Mouse (Mus musculus) testis, postnatal 10 days (tissue): Measurements from ENCODE around the gene Fam208b.
"Not testable (repeated sequence)": the region's sequence is repeated elsewhere in the genome, so short reads cannot be mapped to it uniquely, and the experiment has no call there.

Experiments
- DNase-seq: peaks from one replicate; pipeline ENCODE4 v3.0.0; 2021; ENCODE audit warnings: low spot score

Gene Fam208b

GRCm38 (mm10) chr13:3563130-3563529 lies 47.8 kb downstream of the Fam208b start:
- no peak for DNase-seq

- DNase-seq, result no peak
These were observed 63.1 kb downstream of the Fam208b start for GRCm38 (mm10) chr13:3547856-3548255.

- peak; percentile 57 for DNase-seq
These were observed 63.5 kb downstream of the Fam208b start for GRCm38 (mm10) chr13:3547410-3547809.

- DNase-seq, result no peak
These were observed 66.0 kb downstream of the Fam208b start for GRCm38 (mm10) chr13:3544925-3545324.

GRCm38 (mm10) chr13:3544077-3544874 lies 66.6 kb downstream of the Fam208b start:
- DNase-seq, result no peak

GRCm38 (mm10) chr13:3541159-3541782 lies 69.6 kb downstream of the Fam208b start:
- no peak for DNase-seq

- no peak for DNase-seq
These were observed 70.7 kb downstream of the Fam208b start for GRCm38 (mm10) chr13:3540166-3540565.

- DNase-seq, result no peak
These were observed 71.8 kb downstream of the Fam208b start for GRCm38 (mm10) chr13:3538969-3539562.

- DNase-seq, result peak; percentile 79
These were observed 72.5 kb downstream of the Fam208b start for GRCm38 (mm10) chr13:3538223-3538968.

- peak; percentile 97 for DNase-seq
These were observed 73.2 kb downstream of the Fam208b start, which contains the start of gene Gdi2 for GRCm38 (mm10) chr13:3537594-3538222. TSS of gene Gdi2 (plus strand) at chr13:3538063.

- no peak for DNase-seq
These were observed 76.8 kb downstream of the Fam208b start for GRCm38 (mm10) chr13:3534146-3534545.

- no peak for DNase-seq
These were observed 78.5 kb downstream of the Fam208b start for GRCm38 (mm10) chr13:3532451-3532850.

- DNase-seq, result no peak
These were observed 79.1 kb downstream of the Fam208b start for GRCm38 (mm10) chr13:3531692-3532320.

- DNase-seq, result not testable (repeated sequence)
These were observed 79.7 kb downstream of the Fam208b start for GRCm38 (mm10) chr13:3531176-3531575.

GRCm38 (mm10) chr13:3530451-3530850 lies 80.5 kb downstream of the Fam208b start:
- DNase-seq, result no peak

- no peak for DNase-seq
These were observed 84.6 kb downstream of the Fam208b start for GRCm38 (mm10) chr13:3526328-3526727.

GRCm38 (mm10) chr13:3525611-3526051 lies 85.3 kb downstream of the Fam208b start:
- no peak for DNase-seq

- DNase-seq, result no peak
These were observed 87.0 kb downstream of the Fam208b start for GRCm38 (mm10) chr13:3523946-3524345.

GRCm38 (mm10) chr13:3523459-3523858 lies 87.4 kb downstream of the Fam208b start:
- no peak for DNase-seq

GRCm38 (mm10) chr13:3519994-3520393 lies 90.9 kb downstream of the Fam208b start:
- not testable (repeated sequence) for DNase-seq

GRCm38 (mm10) chr13:3519357-3519756 lies 91.6 kb downstream of the Fam208b start:
- DNase-seq, result not testable (repeated sequence)
